8 mouse cellular contexts compared by ENCODE assay signal in genomic region chr11:101937108-101937507, GRCm38 (mm10). TPM values are rescaled to one million over a fixed set of nuclear protein-coding genes. Genes with fewer than 3 reads are reported as not detected.
A peak's percentile ranks its signal among the peaks of the same experiment; 100 is the strongest.
DNase-seq lines count a peak whose midpoint lies in the region; ATAC-seq and TF ChIP-seq lines count a peak whose summit lies in the region.

No protein-coding gene starts in this region.

- 8% methylated on average over 30 of the region's 32 CpGs for WGBS in liver, adult 2 months
- under 1% methylated on average over 32 of the region's 32 CpGs for WGBS in forebrain, embryonic 10.5 days
- WGBS in intestine, embryonic 15.5 days, result 1% methylated on average over 32 of the region's 32 CpGs

- H3K4me1 ChIP-seq in liver, adult 2 months (ENCODE audit: control insufficient read depth, insufficient read depth, low read length), result peaks cover 3% of the 10 kb centered on the region; the same call in 1 of the 2 replicates
- H3K4me1 ChIP-seq in forebrain, embryonic 10.5 days, result peaks cover 29% of the 10 kb centered on the region
- H3K4me1 ChIP-seq in intestine, embryonic 15.5 days (replicated peaks), result peaks cover 5% of the 10 kb centered on the region; the same call in 1 of the 2 replicates

- peak overlapping the region; percentile 23; the same call in 1 of the 2 replicates for H3K4me3 ChIP-seq in liver, adult 2 months (ENCODE audit: insufficient read depth, low read depth, low read length)
- H3K4me3 ChIP-seq in forebrain, embryonic 10.5 days, result peak overlapping the region; percentile 56
- peak overlapping the region; percentile 41 for H3K4me3 ChIP-seq in intestine, embryonic 15.5 days (replicated peaks)

- H3K79me2 ChIP-seq in liver, adult 2 months (ENCODE audit: control insufficient read depth, insufficient read depth, low read length), result no peaks in the 10 kb centered on the region

- no peaks in the 10 kb centered on the region; the same call in 1 of the 2 replicates for H3K27me3 ChIP-seq in liver, adult 2 months (ENCODE audit: control insufficient read depth, insufficient read depth, low read length)
- peaks cover 74% of the 10 kb centered on the region for H3K27me3 ChIP-seq in forebrain, embryonic 10.5 days (ENCODE audit: poor library complexity, severe bottlenecking)
- 0 out of 2 replicates have a peak, but pooled peaks cover 4% of the 10 kb centered on the region for H3K27me3 ChIP-seq in intestine, embryonic 15.5 days (replicated peaks)

- ATAC-seq in intestine, embryonic 15.5 days, result peak; percentile 58; the same call in 1 of the 2 replicates

- H3K36me3 ChIP-seq in liver, adult 2 months (ENCODE audit: control insufficient read depth, insufficient read depth, low read length), result no peaks in the 10 kb centered on the region
- H3K36me3 ChIP-seq in forebrain, embryonic 10.5 days (replicated peaks), result no peaks in the 10 kb centered on the region
- H3K36me3 ChIP-seq in intestine, embryonic 15.5 days, result no peaks in the 10 kb centered on the region

- no peaks in the 10 kb centered on the region for H3K9me3 ChIP-seq in forebrain, embryonic 10.5 days
- no peaks in the 10 kb centered on the region for H3K9me3 ChIP-seq in intestine, embryonic 15.5 days

- TF ChIP-seq CTCF in liver, adult 2 months (IDR thresholded peaks at IDR 0.05; ENCODE audit: low read depth, low read length), result no peak

- no peak overlapping the region for H3K27ac ChIP-seq in liver, adult 2 months (replicated peaks; ENCODE audit: insufficient read depth, low read depth, low read length)
- H3K27ac ChIP-seq in forebrain, embryonic 10.5 days, result peak overlapping the region; percentile 76
- no peak overlapping the region for H3K27ac ChIP-seq in intestine, embryonic 15.5 days

- no peak for DNase-seq in liver, adult 2 months (ENCODE audit: extremely low read depth, low read depth, low spot score)
- DNase-seq in liver, result no peak
- peak; percentile 40 for DNase-seq in forebrain, embryonic 10.5 days (ENCODE audit: extremely low spot score, low spot score)
- DNase-seq in lung, postnatal 36 days, result peak; percentile 18
- DNase-seq in natural killer cell, adult 2 months (ENCODE audit: low spot score in 2 of 2), result no peak
- no peak for DNase-seq in testis, postnatal 14 days (ENCODE audit: low spot score)
- DNase-seq in right cerebral cortex, postnatal 25 days, result no peak

- peak overlapping the region; percentile 91 for H3K4me2 ChIP-seq in intestine, embryonic 15.5 days (replicated peaks)

- H3K9ac ChIP-seq in liver, adult 2 months (ENCODE audit: low read depth, low read length), result peak overlapping the region; percentile 53; the same call in 1 of the 2 replicates
- H3K9ac ChIP-seq in intestine, embryonic 15.5 days, result peak overlapping the region; percentile 48

- TF ChIP-seq POLR2A in liver, adult 2 months (IDR thresholded peaks at IDR 0.05; ENCODE audit: extremely low read depth, insufficient read depth, low read length), result no peak

RNA-seq across cellular contexts. Expression of gene Sost, which starts 29.7 kb away (rescaled TPM):
- total RNA-seq in liver, adult 2 months (2014; rRNA removed), result not detected in 2 replicates
- polyA plus RNA-seq in liver, adult 2 months (2012; rRNA removed), result 0.04 and 0.10 TPM in 2 replicates
- not detected in 2 replicates for polyA plus RNA-seq in forebrain, embryonic 10.5 days (2016; fragmentation: Nextera tagmentation; extraction: Ambion mirVana)
- polyA plus RNA-seq in intestine, embryonic 15.5 days (2015; fragmentation: Nextera tagmentation; extraction: Ambion mirVana), result 0.13 TPM in 2 replicates

RNA-seq across cellular contexts. Expression of gene Meox1, which starts 42.9 kb away (rescaled TPM):
- total RNA-seq in liver, adult 2 months (2014; rRNA removed), result 0.07 TPM in 1 of 2 replicates, not detected in the other
- polyA plus RNA-seq in liver, adult 2 months (2012; rRNA removed), result 0.05 TPM in 1 of 2 replicates, not detected in the other
- 0.86 and 0.97 TPM in 2 replicates for polyA plus RNA-seq in forebrain, embryonic 10.5 days (2016; fragmentation: Nextera tagmentation; extraction: Ambion mirVana)
- 4.4 and 4.5 TPM in 2 replicates for polyA plus RNA-seq in intestine, embryonic 15.5 days (2015; fragmentation: Nextera tagmentation; extraction: Ambion mirVana)

RNA-seq across cellular contexts. Expression of gene Cfap97d1, which starts 47.0 kb away (rescaled TPM):
- total RNA-seq in liver, adult 2 months (2014; rRNA removed), result not detected in 2 replicates
- not detected in 2 replicates for polyA plus RNA-seq in liver, adult 2 months (2012; rRNA removed)
- not detected in 2 replicates for polyA plus RNA-seq in forebrain, embryonic 10.5 days (2016; fragmentation: Nextera tagmentation; extraction: Ambion mirVana)
- polyA plus RNA-seq in intestine, embryonic 15.5 days (2015; fragmentation: Nextera tagmentation; extraction: Ambion mirVana), result not detected in 2 replicates

RNA-seq across cellular contexts. Expression of gene Dusp3, which starts 49.7 kb away (rescaled TPM):
- total RNA-seq in liver, adult 2 months (2014; rRNA removed), result 15.8 and 21.7 TPM in 2 replicates
- polyA plus RNA-seq in liver, adult 2 months (2012; rRNA removed), result 38.7 and 40.0 TPM in 2 replicates
- polyA plus RNA-seq in forebrain, embryonic 10.5 days (2016; fragmentation: Nextera tagmentation; extraction: Ambion mirVana), result 12.1 and 12.6 TPM in 2 replicates
- polyA plus RNA-seq in intestine, embryonic 15.5 days (2015; fragmentation: Nextera tagmentation; extraction: Ambion mirVana), result 25.6 and 26.5 TPM in 2 replicates

Comparison
In these comparisons a context has a peak if more than half of its experiments do, and no peak if none do; other contexts are left out.
1. DNase-seq: peak in forebrain, embryonic 10.5 days (single experiment) and lung, postnatal 36 days (single experiment); none in liver, adult 2 months (single experiment), liver (single experiment), natural killer cell, adult 2 months (0 of 2), testis, postnatal 14 days (single experiment) and right cerebral cortex, postnatal 25 days (single experiment).
2. Peak in every context shown above with its lines, with median percentiles within 50 percentile points of each other: H3K4me3 ChIP-seq.